Mouse (Mus musculus): ENCODE data around the gene Synm. TPM values are rescaled to one million over a fixed set of nuclear protein-coding genes. Genes with fewer than 3 reads are reported as not detected.

Gene Synm
- polyA plus RNA-seq, 1 experiment = 17.2 TPM

GRCm38 (mm10) chr7:67728809-67729208 lies 30.7 kb downstream of the Synm start:
- H3K4me1 ChIP-seq (ENCODE audit: control insufficient read depth, insufficient read depth, low read length) = peaks cover 7% of the 10 kb centered on the region
- TF ChIP-seq CTCF (IDR thresholded peaks at IDR 0.05; ENCODE audit: insufficient read depth, low read length) (no peak), POLR2A (IDR thresholded peaks at IDR 0.05; ENCODE audit: borderline replicate concordance, extremely low read depth, low read depth, low read length) (no peak)
- DNase-seq = no peak
- WGBS = 73% methylated on average over 4 of the region's 4 CpGs
- no peak overlapping the region for H3K4me3 ChIP-seq (replicated peaks; ENCODE audit: extremely low read depth, low read depth, low read length)

- DNase-seq = no peak
- H3K4me3 ChIP-seq (replicated peaks; ENCODE audit: extremely low read depth, low read depth, low read length) = no peak overlapping the region
- peaks cover 7% of the 10 kb centered on the region for H3K4me1 ChIP-seq (ENCODE audit: control insufficient read depth, insufficient read depth, low read length)
- no peak for TF ChIP-seq CTCF (IDR thresholded peaks at IDR 0.05; ENCODE audit: insufficient read depth, low read length)
- no peak for TF ChIP-seq POLR2A (IDR thresholded peaks at IDR 0.05; ENCODE audit: borderline replicate concordance, extremely low read depth, low read depth, low read length)
- WGBS = 87% methylated on average over 4 of the region's 4 CpGs
Measured at GRCm38 (mm10) chr7:67728203-67728602, 31.3 kb downstream of the Synm start.

- no peak for DNase-seq
- 83% methylated on average over 9 of the region's 9 CpGs for WGBS
- peaks cover under 1% of the 10 kb centered on the region; the same call in 1 of the 2 replicates for H3K4me1 ChIP-seq (ENCODE audit: control insufficient read depth, insufficient read depth, low read length)
- TF ChIP-seq CTCF (IDR thresholded peaks at IDR 0.05; ENCODE audit: insufficient read depth, low read length) (no peak), POLR2A (IDR thresholded peaks at IDR 0.05; ENCODE audit: borderline replicate concordance, extremely low read depth, low read depth, low read length) (no peak)
- no peak overlapping the region for H3K4me3 ChIP-seq (replicated peaks; ENCODE audit: extremely low read depth, low read depth, low read length)
Measured at GRCm38 (mm10) chr7:67725016-67725415, 34.5 kb downstream of the Synm start.

DNA sequence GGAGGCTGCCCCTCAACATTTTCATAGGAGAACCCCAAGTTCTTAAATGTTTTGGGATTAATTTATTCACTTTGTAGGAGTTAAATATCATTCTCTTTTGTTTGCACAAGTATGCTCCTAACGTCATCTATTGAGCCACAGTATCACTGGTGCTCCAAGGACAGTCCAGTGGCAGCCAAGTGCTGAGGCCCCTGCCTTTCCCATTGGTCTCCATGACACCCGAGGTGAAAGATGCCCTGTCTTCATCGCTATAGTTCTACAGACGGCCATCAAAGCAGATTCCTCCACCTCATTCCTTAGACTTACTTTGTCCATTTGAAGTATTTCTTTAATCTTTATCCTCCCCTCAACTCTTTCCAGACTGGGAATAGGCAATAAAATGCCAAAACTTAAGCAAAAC lies 35.0 kb downstream of the Synm start:
- no peak for DNase-seq
- H3K4me3 ChIP-seq (replicated peaks; ENCODE audit: extremely low read depth, low read depth, low read length) = no peak overlapping the region
- no peaks in the 10 kb centered on the region for H3K4me1 ChIP-seq (ENCODE audit: control insufficient read depth, insufficient read depth, low read length)
- WGBS = 79% methylated on average over 4 of the region's 4 CpGs
- no peak for TF ChIP-seq POLR2A (IDR thresholded peaks at IDR 0.05; ENCODE audit: borderline replicate concordance, extremely low read depth, low read depth, low read length)
- no peak for TF ChIP-seq CTCF (IDR thresholded peaks at IDR 0.05; ENCODE audit: insufficient read depth, low read length)

GRCm38 (mm10) chr7:67722163-67722562 lies 37.4 kb downstream of the Synm start:
- TF ChIP-seq CTCF (IDR thresholded peaks at IDR 0.05; ENCODE audit: insufficient read depth, low read length) (no peak), POLR2A (IDR thresholded peaks at IDR 0.05; ENCODE audit: borderline replicate concordance, extremely low read depth, low read depth, low read length) (no peak)
- 49% methylated on average over 2 of the region's 2 CpGs for WGBS
- no peaks in the 10 kb centered on the region for H3K4me1 ChIP-seq (ENCODE audit: control insufficient read depth, insufficient read depth, low read length)
- H3K4me3 ChIP-seq (replicated peaks; ENCODE audit: extremely low read depth, low read depth, low read length) = no peak overlapping the region
- DNase-seq = no peak

- no peak for DNase-seq
- WGBS = 60% methylated on average over 8 of the region's 8 CpGs
- peaks cover 9% of the 10 kb centered on the region; the same call in 1 of the 2 replicates for H3K4me1 ChIP-seq (ENCODE audit: control insufficient read depth, insufficient read depth, low read length)
- H3K4me3 ChIP-seq (replicated peaks; ENCODE audit: extremely low read depth, low read depth, low read length) = no peak overlapping the region
- TF ChIP-seq CTCF (IDR thresholded peaks at IDR 0.05; ENCODE audit: insufficient read depth, low read length) = no peak
- no peak for TF ChIP-seq POLR2A (IDR thresholded peaks at IDR 0.05; ENCODE audit: borderline replicate concordance, extremely low read depth, low read depth, low read length)
Measured at GRCm38 (mm10) chr7:67718804-67719203, 40.7 kb downstream of the Synm start.

DNA sequence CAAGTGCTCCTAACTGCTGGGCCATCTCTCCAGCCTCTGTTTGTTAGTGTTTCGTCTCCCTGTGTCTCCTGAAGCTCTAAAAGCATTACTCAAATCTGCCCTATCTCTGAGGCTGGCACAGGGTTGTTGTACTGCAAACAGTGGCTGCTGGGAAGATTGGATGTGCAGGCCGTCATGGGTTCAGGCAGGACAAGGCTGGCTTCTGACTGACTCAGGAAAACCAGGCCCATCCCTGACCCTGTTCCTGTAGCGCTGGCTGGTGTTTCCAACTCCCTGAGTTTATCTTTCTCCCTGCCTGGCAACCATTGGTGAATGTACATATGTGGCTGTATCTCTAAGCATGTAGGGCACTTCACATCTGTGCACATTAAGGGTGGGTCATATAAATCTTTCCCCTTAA lies 42.0 kb downstream of the Synm start:
- DNase-seq = no peak
- Histone ChIP-seq H3K4me3 (replicated peaks; ENCODE audit: extremely low read depth, low read depth, low read length) (no peak overlapping the region), H3K4me1 (ENCODE audit: control insufficient read depth, insufficient read depth, low read length) (peaks cover 9% of the 10 kb centered on the region; the same call in 1 of the 2 replicates)
- WGBS = 82% methylated on average over 3 of the region's 3 CpGs
- TF ChIP-seq CTCF (IDR thresholded peaks at IDR 0.05; ENCODE audit: insufficient read depth, low read length) = no peak
- TF ChIP-seq POLR2A (IDR thresholded peaks at IDR 0.05; ENCODE audit: borderline replicate concordance, extremely low read depth, low read depth, low read length) = no peak

- TF ChIP-seq POLR2A (IDR thresholded peaks at IDR 0.05; ENCODE audit: borderline replicate concordance, extremely low read depth, low read depth, low read length) (no peak), CTCF (IDR thresholded peaks at IDR 0.05; ENCODE audit: insufficient read depth, low read length) (no peak)
- peaks cover 9% of the 10 kb centered on the region; the same call in 1 of the 2 replicates for H3K4me1 ChIP-seq (ENCODE audit: control insufficient read depth, insufficient read depth, low read length)
- no peak overlapping the region for H3K4me3 ChIP-seq (replicated peaks; ENCODE audit: extremely low read depth, low read depth, low read length)
- no peak for DNase-seq
- WGBS = 68% methylated on average over 10 of the region's 10 CpGs
Measured at GRCm38 (mm10) chr7:67716925-67717324, 42.6 kb downstream of the Synm start.

- 40% methylated on average over 11 of the region's 11 CpGs for WGBS
- peaks cover 9% of the 10 kb centered on the region; the same call in 1 of the 2 replicates for H3K4me1 ChIP-seq (ENCODE audit: control insufficient read depth, insufficient read depth, low read length)
- DNase-seq = no peak
- TF ChIP-seq CTCF (IDR thresholded peaks at IDR 0.05; ENCODE audit: insufficient read depth, low read length) = no peak
- no peak for TF ChIP-seq POLR2A (IDR thresholded peaks at IDR 0.05; ENCODE audit: borderline replicate concordance, extremely low read depth, low read depth, low read length)
- no peak overlapping the region for H3K4me3 ChIP-seq (replicated peaks; ENCODE audit: extremely low read depth, low read depth, low read length)
Measured at GRCm38 (mm10) chr7:67716213-67716878, 43.2 kb downstream of the Synm start.

- 61% methylated on average over 7 of the region's 7 CpGs for WGBS
- TF ChIP-seq CTCF (IDR thresholded peaks at IDR 0.05; ENCODE audit: insufficient read depth, low read length) = no peak
- TF ChIP-seq POLR2A (IDR thresholded peaks at IDR 0.05; ENCODE audit: borderline replicate concordance, extremely low read depth, low read depth, low read length) = no peak
Measured at GRCm38 (mm10) chr7:67715176-67715575, 44.4 kb downstream of the Synm start.

More at GRCm38 (mm10) chr7:67715176-67715575, 44.4 kb downstream of the Synm start:
- DNase-seq = no peak
- Histone ChIP-seq H3K4me3 (replicated peaks; ENCODE audit: extremely low read depth, low read depth, low read length) (no peak overlapping the region), H3K4me1 (ENCODE audit: control insufficient read depth, insufficient read depth, low read length) (peaks cover 9% of the 10 kb centered on the region; the same call in 1 of the 2 replicates)
